Mouse (Mus musculus) G1E-ER4 (cell line): ENCODE data around the gene Ms4a10. TPM values are rescaled to one million over a fixed set of nuclear protein-coding genes. Genes with fewer than 3 reads are reported as not detected.

Experiments
- GATA1 ChIP-seq: IDR thresholded peaks from one replicate; pipeline ENCODE4 v1.8.0; 2012; ENCODE audit warnings: low read length, inconsistent platforms
- polyA plus RNA-seq: library from polyadenylated mRNA; stranded (reverse); fragments of >175 nt; gene quantifications from 2 replicates; pipeline ENCODE4 v1.2.3, GENCODE M21; 2012

The Ms4a10 gene
- polyA plus RNA-seq, 1 experiment, result not detected

- no peak for TF ChIP-seq GATA1
Measured at GRCm38 (mm10) chr19:10938771-10939170, 35.7 kb downstream of the Ms4a10 start.

DNA sequence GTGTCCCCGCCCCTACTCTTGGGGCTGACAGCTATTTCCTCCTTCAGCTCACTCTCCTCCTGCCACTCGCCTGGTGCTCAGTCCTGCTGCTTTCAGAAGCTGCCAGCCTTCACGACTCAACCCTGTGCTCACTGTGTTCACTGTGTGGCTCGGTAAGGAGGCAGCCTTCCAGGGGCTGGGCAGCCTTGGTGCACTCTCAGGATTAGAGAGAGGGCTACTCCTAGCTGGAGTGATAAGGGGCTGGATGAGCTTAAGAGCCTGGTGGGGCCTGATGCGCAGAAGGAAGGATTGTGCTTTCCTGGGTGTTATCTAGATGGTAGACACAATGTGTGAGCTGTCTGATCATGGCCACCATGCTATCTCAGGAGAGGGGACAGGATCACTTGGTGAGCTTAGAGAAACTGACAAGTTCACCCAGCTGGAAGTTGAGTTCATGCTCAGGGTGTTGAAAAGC, 37.3 kb downstream of the Ms4a10 start, which contains the start of gene Ptgdr2:
TSS of gene Ptgdr2 (plus strand) at position 51 of the 454 bp plus-strand sequence.
- no peak for TF ChIP-seq GATA1

GRCm38 (mm10) chr19:10936077-10936476, 38.4 kb downstream of the Ms4a10 start:
- no peak for TF ChIP-seq GATA1

- TF ChIP-seq GATA1, result no peak
Measured at GRCm38 (mm10) chr19:10935029-10935428, 39.4 kb downstream of the Ms4a10 start.

DNA sequence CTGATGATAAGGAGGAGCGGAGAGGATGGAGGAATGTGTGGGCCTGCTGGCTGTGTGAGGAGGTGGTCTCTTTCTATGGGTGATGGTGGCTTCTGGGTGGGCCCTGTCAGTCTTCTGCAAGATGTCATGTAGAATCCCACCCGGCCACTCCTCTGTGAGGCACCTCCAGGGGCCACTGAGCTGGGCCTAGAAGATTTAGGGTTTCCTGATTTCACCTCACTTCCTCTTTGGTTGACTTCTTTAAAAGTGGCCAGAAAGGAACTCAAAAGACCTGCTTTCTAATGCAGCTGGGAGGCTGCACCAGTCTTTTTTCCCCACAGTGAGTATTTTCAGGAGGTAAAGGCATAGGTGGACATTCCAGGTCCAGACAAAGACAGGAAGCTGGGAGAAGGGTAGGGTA, 43.8 kb downstream of the Ms4a10 start:
- TF ChIP-seq GATA1, result no peak

DNA sequence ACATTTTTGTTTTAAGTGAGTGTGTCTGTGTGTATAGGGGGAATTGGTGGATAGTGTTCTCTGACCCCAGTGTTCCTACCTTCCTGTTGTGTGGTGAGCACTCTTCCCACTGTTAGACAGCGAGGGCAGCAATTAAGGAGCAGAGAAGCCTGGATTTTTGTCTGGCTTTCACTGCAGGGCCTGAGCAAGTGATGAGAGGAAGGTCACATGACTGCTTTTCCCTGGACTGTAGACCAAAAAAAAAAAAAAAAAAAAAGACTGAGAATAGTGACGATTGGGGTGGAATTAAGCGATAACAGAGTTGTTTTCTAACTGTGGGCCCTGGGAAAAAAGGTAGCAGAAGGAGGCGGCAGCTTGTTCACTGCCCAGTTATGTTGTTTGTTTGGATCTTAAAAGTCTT, 47.8 kb downstream of the Ms4a10 start:
- no peak for TF ChIP-seq GATA1

GRCm38 (mm10) chr19:10926123-10926621, 48.3 kb downstream of the Ms4a10 start:
- TF ChIP-seq GATA1, result no peak

- TF ChIP-seq GATA1, result no peak
Measured at GRCm38 (mm10) chr19:10924220-10924619, 50.2 kb downstream of the Ms4a10 start.

DNA sequence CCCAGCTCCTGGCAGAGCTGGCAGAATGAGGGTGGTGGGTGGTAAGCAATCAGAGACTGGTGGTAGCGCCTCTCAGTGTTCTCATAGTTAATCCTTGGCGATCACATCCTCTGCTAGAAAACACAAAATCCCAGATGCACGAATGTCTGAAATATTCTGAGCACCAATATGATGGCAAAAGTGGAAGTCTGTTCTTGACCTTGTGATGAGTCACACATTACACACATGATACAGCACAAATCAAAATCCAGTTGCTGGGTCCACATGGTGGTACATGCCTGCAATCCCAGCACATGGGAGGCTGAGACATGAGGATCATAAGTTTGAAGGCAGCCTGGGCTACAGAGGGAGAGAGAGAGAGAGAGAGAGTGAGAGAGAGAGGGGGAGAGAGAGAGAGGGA, 53.4 kb downstream of the Ms4a10 start:
- TF ChIP-seq GATA1, result no peak

DNA sequence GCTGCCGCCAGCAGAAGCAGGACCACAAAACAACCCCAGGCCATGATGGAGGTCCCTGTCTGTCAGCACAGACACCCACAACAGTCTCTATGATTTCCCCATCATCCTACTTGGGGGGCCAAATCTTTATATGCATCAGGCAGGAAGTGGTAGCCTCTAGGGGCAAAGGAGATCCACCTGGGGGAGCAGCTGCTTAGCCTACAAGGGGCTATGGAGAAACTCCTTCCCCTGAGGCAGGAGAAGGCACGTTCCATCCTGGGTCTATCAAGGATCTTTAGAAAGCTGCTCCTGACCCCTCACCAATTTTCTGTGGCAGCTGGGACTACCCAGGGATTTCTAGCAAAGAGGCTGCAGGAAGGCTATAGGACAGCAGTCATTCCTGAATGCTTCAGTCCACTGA, 53.9 kb downstream of the Ms4a10 start, which contains the start of gene Zp1:
TSS of gene Zp1 (minus strand) at position 101 of the 400 bp plus-strand sequence.
- no peak for TF ChIP-seq GATA1

GRCm38 (mm10) chr19:10918321-10918991, 56.0 kb downstream of the Ms4a10 start:
- TF ChIP-seq GATA1, result no peak

DNA sequence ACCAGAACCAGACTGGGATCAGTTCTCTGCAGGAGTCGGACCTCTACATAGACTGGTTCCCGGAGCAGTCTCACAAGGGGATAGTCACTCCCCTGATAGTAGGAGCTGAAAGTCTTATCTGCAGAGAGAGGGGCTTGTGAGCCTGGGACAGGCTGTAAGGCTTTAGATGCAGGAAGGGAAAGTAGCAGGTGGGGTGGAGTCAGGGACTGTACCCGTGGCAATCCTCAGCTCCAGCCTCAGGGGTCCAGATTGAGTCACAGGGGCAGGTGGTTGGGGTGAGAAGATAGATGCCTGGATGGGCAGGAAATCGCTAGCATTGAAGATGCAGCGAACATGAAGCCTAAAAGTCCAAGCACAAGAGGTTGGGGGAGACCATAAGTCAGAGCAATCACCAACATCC, 58.0 kb downstream of the Ms4a10 start:
- no peak for TF ChIP-seq GATA1

DNA sequence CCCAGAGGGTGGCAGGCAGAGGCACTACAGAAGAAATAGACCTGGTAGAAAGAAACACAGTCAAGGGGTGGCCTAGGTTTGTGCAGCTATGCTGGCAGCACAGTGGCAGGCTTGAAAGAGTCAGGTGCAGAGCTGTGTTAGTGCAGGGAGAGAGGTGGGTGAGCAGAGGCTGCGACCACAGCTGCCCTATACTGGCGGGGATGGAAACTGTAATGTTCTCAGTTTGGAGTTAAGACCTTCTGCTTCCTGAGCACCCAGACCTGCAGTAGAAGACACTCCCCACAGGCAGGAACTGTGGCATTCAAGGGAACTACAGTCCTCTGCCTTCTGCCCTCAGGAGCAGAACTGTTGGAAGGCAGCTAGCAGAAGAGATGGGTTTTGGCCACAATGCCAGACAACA, 59.6 kb downstream of the Ms4a10 start:
- no peak for TF ChIP-seq GATA1

DNA sequence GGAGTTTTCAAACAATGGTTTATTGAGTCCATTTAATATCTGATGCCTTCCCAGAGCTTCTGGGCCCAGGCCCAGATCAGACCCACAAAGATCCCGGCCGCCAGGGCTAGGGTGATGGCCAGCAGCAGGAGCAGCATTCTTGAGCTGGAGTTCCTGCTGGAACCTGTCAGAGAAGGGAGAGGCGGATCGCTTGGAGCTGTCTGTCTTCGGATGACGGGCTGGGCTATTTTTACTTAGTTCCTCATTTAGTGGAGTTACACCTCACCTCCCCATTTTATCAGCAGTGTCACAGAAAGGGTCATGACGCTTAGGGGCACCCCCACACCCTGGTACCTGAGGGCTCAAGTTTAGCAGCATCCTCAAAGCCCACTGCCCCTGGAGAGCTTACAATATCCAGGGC, 60.2 kb downstream of the Ms4a10 start:
- no peak for TF ChIP-seq GATA1

Other genes with a start within 250 kb of the Ms4a10 start
- gene Cd5, start 235.7 kb downstream of the Ms4a10 start, polyA plus RNA-seq, result not detected in 2 replicates
- not detected in 2 replicates for gene Cd6, start 144.6 kb downstream of the Ms4a10 start, polyA plus RNA-seq
- gene Slc15a3, start 134.9 kb downstream of the Ms4a10 start, polyA plus RNA-seq, result not detected in 2 replicates
- gene Tmem132a, start 104.7 kb downstream of the Ms4a10 start, polyA plus RNA-seq, result 0.01 TPM in 1 of 2 replicates, not detected in the other
- gene Tmem109, start 92.7 kb downstream of the Ms4a10 start, polyA plus RNA-seq, result 23.2 and 23.8 TPM in 2 replicates
- gene Prpf19, start 79.4 kb downstream of the Ms4a10 start, polyA plus RNA-seq, result 97.6 and 136 TPM in 2 replicates
- not detected in 2 replicates for gene Zp1, start 54.0 kb downstream of the Ms4a10 start, polyA plus RNA-seq
- gene Ptgdr2, start 37.5 kb downstream of the Ms4a10 start, polyA plus RNA-seq, result not detected in 2 replicates
- gene Ccdc86, start 25.4 kb downstream of the Ms4a10 start, polyA plus RNA-seq, result 66.2 and 72.8 TPM in 2 replicates
- not detected in 2 replicates for gene Ms4a15, start 18.6 kb upstream of the Ms4a10 start, polyA plus RNA-seq
- not detected in 2 replicates for gene Ms4a18, start 43.4 kb upstream of the Ms4a10 start, polyA plus RNA-seq
- gene Ms4a8a, start 106.4 kb upstream of the Ms4a10 start, polyA plus RNA-seq, result not detected in 2 replicates
- not detected in 2 replicates for gene 1700017D01Rik, start 156.2 kb upstream of the Ms4a10 start, polyA plus RNA-seq
- not detected in 2 replicates for gene 1700025F22Rik, start 190.7 kb upstream of the Ms4a10 start, polyA plus RNA-seq
- gene Ms4a13, start 222.1 kb upstream of the Ms4a10 start, polyA plus RNA-seq, result not detected in 2 replicates